Mouse (Mus musculus): ENCODE measurements around the gene P2rx7. TPM values are rescaled to one million over a fixed set of nuclear protein-coding genes. Genes with fewer than 3 reads are reported as not detected.
A peak's percentile ranks its signal among the peaks of the same experiment; 100 is the strongest.

Gene P2rx7
- polyA plus RNA-seq, 1 experiment: 1.6 TPM

GRCm38 (mm10) chr5:122613908-122614732 is 29.6 kb upstream of the P2rx7 start, which contains the start of gene Ift81:
TSS of gene Ift81 (minus strand) at chr5:122614518.
- no peaks in the 10 kb centered on the region for H3K36me3 ChIP-seq (ENCODE audit: control insufficient read depth, insufficient read depth)
- no peaks in the 10 kb centered on the region for H3K79me3 ChIP-seq (ENCODE audit: low read depth)
- peak within 1 kb of the TSS; percentile 82 for H3ac ChIP-seq (ENCODE audit: control insufficient read depth, insufficient read length, low read depth)
- H3K4me3 ChIP-seq (ENCODE audit: insufficient read depth, poor library complexity, severe bottlenecking): peak within 1 kb of the TSS; percentile 51
- peaks cover 6% of the 10 kb centered on the region for H3K79me2 ChIP-seq (ENCODE audit: control insufficient read depth, insufficient read depth)
- TF ChIP-seq CTCF (IDR thresholded peaks at IDR 0.05; ENCODE audit: control insufficient read depth, insufficient read depth, insufficient read length) (no peak), USF1 (IDR thresholded peaks at IDR 0.05; ENCODE audit: low read depth) (no peak), FOSL1 (IDR thresholded peaks at IDR 0.05; ENCODE audit: insufficient read depth, low read length, poor library complexity, severe bottlenecking) (no peak)
- no peaks in the 10 kb centered on the region for H3K27me3 ChIP-seq (ENCODE audit: control insufficient read depth, insufficient read depth, insufficient read length)

GRCm38 (mm10) chr5:122617718-122618117 is 26.0 kb upstream of the P2rx7 start:
- Histone ChIP-seq H3K36me3 (ENCODE audit: control insufficient read depth, insufficient read depth) (no peaks in the 10 kb centered on the region), H3K4me3 (ENCODE audit: insufficient read depth, poor library complexity, severe bottlenecking) (no peak overlapping the region), H3K79me2 (ENCODE audit: control insufficient read depth, insufficient read depth) (peaks cover 6% of the 10 kb centered on the region), H3ac (ENCODE audit: control insufficient read depth, insufficient read length, low read depth) (no peak overlapping the region), H3K27me3 (ENCODE audit: control insufficient read depth, insufficient read depth, insufficient read length) (no peaks in the 10 kb centered on the region), H3K79me3 (ENCODE audit: low read depth) (no peaks in the 10 kb centered on the region)
- TF ChIP-seq MYOG (IDR thresholded peaks at IDR 0.05; ENCODE audit: control insufficient read depth, extremely low read depth, insufficient read length) (no peak), CEBPB (IDR thresholded peaks at IDR 0.05; ENCODE audit: low read depth) (no peak), MYOD1 (IDR thresholded peaks at IDR 0.05; ENCODE audit: control insufficient read depth, insufficient read length, low read depth) (no peak), MAX (IDR thresholded peaks at IDR 0.05) (no peak), FOSL1 (IDR thresholded peaks at IDR 0.05; ENCODE audit: insufficient read depth, low read length, poor library complexity, severe bottlenecking) (no peak), CTCF (IDR thresholded peaks at IDR 0.05; ENCODE audit: control insufficient read depth, insufficient read depth, insufficient read length) (no peak), USF1 (IDR thresholded peaks at IDR 0.05; ENCODE audit: low read depth) (no peak)

- Histone ChIP-seq H3K36me3 (ENCODE audit: control insufficient read depth, insufficient read depth) (no peaks in the 10 kb centered on the region), H3K79me3 (ENCODE audit: low read depth) (no peaks in the 10 kb centered on the region), H3K27me3 (ENCODE audit: control insufficient read depth, insufficient read depth, insufficient read length) (no peaks in the 10 kb centered on the region), H3K79me2 (ENCODE audit: control insufficient read depth, insufficient read depth) (no peaks in the 10 kb centered on the region), H3K4me3 (ENCODE audit: insufficient read depth, poor library complexity, severe bottlenecking) (no peak overlapping the region), H3ac (ENCODE audit: control insufficient read depth, insufficient read length, low read depth) (no peak overlapping the region)
- TF ChIP-seq CTCF (IDR thresholded peaks at IDR 0.05; ENCODE audit: control insufficient read depth, insufficient read depth, insufficient read length) (no peak), USF1 (IDR thresholded peaks at IDR 0.05; ENCODE audit: low read depth) (peak; percentile 9)
Measured at GRCm38 (mm10) chr5:122619686-122620296, 23.9 kb upstream of the P2rx7 start.

GRCm38 (mm10) chr5:122621376-122621886 is 22.3 kb upstream of the P2rx7 start:
- TF ChIP-seq CEBPB (IDR thresholded peaks at IDR 0.05; ENCODE audit: low read depth) (peak; percentile 62), MAX (IDR thresholded peaks at IDR 0.05) (no peak)
- no peak overlapping the region for H3K4me3 ChIP-seq (ENCODE audit: insufficient read depth, poor library complexity, severe bottlenecking)
- no peaks in the 10 kb centered on the region for H3K79me3 ChIP-seq (ENCODE audit: low read depth)

GRCm38 (mm10) chr5:122622526-122622925 is 21.2 kb upstream of the P2rx7 start:
- Histone ChIP-seq H3K79me3 (ENCODE audit: low read depth) (no peaks in the 10 kb centered on the region), H3K27me3 (ENCODE audit: control insufficient read depth, insufficient read depth, insufficient read length) (no peaks in the 10 kb centered on the region), H3K79me2 (ENCODE audit: control insufficient read depth, insufficient read depth) (no peaks in the 10 kb centered on the region), H3ac (ENCODE audit: control insufficient read depth, insufficient read length, low read depth) (no peak overlapping the region), H3K4me3 (ENCODE audit: insufficient read depth, poor library complexity, severe bottlenecking) (no peak overlapping the region), H3K36me3 (ENCODE audit: control insufficient read depth, insufficient read depth) (no peaks in the 10 kb centered on the region)
- no peak for TF ChIP-seq MYOD1 (IDR thresholded peaks at IDR 0.05; ENCODE audit: control insufficient read depth, insufficient read length, low read depth)
- no peak for TF ChIP-seq USF1 (IDR thresholded peaks at IDR 0.05; ENCODE audit: low read depth)
- no peak for TF ChIP-seq MYOG (IDR thresholded peaks at IDR 0.05; ENCODE audit: control insufficient read depth, extremely low read depth, insufficient read length)
- no peak for TF ChIP-seq CEBPB (IDR thresholded peaks at IDR 0.05; ENCODE audit: low read depth)
- no peak for TF ChIP-seq CTCF (IDR thresholded peaks at IDR 0.05; ENCODE audit: control insufficient read depth, insufficient read depth, insufficient read length)
- no peak for TF ChIP-seq MAX (IDR thresholded peaks at IDR 0.05)
- no peak for TF ChIP-seq FOSL1 (IDR thresholded peaks at IDR 0.05; ENCODE audit: insufficient read depth, low read length, poor library complexity, severe bottlenecking)

More at GRCm38 (mm10) chr5:122621376-122621886, 22.3 kb upstream of the P2rx7 start:
- Histone ChIP-seq H3ac (ENCODE audit: control insufficient read depth, insufficient read length, low read depth) (no peak overlapping the region), H3K27me3 (ENCODE audit: control insufficient read depth, insufficient read depth, insufficient read length) (no peaks in the 10 kb centered on the region), H3K36me3 (ENCODE audit: control insufficient read depth, insufficient read depth) (no peaks in the 10 kb centered on the region), H3K79me2 (ENCODE audit: control insufficient read depth, insufficient read depth) (no peaks in the 10 kb centered on the region)

- Histone ChIP-seq H3K4me3 (ENCODE audit: insufficient read depth, poor library complexity, severe bottlenecking) (no peak overlapping the region), H3K79me2 (ENCODE audit: control insufficient read depth, insufficient read depth) (no peaks in the 10 kb centered on the region), H3K27me3 (ENCODE audit: control insufficient read depth, insufficient read depth, insufficient read length) (no peaks in the 10 kb centered on the region), H3K36me3 (ENCODE audit: control insufficient read depth, insufficient read depth) (no peaks in the 10 kb centered on the region), H3ac (ENCODE audit: control insufficient read depth, insufficient read length, low read depth) (no peak overlapping the region), H3K79me3 (ENCODE audit: low read depth) (no peaks in the 10 kb centered on the region)
- TF ChIP-seq FOSL1 (IDR thresholded peaks at IDR 0.05; ENCODE audit: insufficient read depth, low read length, poor library complexity, severe bottlenecking) (no peak), USF1 (IDR thresholded peaks at IDR 0.05; ENCODE audit: low read depth) (no peak), MAX (IDR thresholded peaks at IDR 0.05) (no peak), MYOD1 (IDR thresholded peaks at IDR 0.05; ENCODE audit: control insufficient read depth, insufficient read length, low read depth) (no peak), CTCF (IDR thresholded peaks at IDR 0.05; ENCODE audit: control insufficient read depth, insufficient read depth, insufficient read length) (no peak), MYOG (IDR thresholded peaks at IDR 0.05; ENCODE audit: control insufficient read depth, extremely low read depth, insufficient read length) (no peak), CEBPB (IDR thresholded peaks at IDR 0.05; ENCODE audit: low read depth) (no peak)
Measured at GRCm38 (mm10) chr5:122623861-122624260, 19.9 kb upstream of the P2rx7 start.
